Comparison of ENCODE assay signal across 19 mouse cellular contexts in genomic region chr2:72136045-72136444, GRCm38 (mm10).
DNase-seq lines count a peak whose midpoint lies in the region; ATAC-seq and TF ChIP-seq lines count a peak whose summit lies in the region.
"Had no signal": no experiment of that assay in that cellular context is flagged by ENCODE, and none has a peak within 500 bp of the region (broad histone marks: within the 10 kb centered on the region; RNA-seq: fewer than 3 reads in every experiment).

No protein-coding gene starts in this region.

- DNase-seq in forebrain, embryonic 14.5 days (ENCODE audit: low spot score) = peak; percentile 55
- no peak for DNase-seq in forebrain, embryonic 11.5 days (ENCODE audit: low spot score)
- DNase-seq in layer of hippocampus, adult 2 months (ENCODE audit: low spot score in 2 of 2) = peak; percentile 30 to 58
- no peak for DNase-seq in layer of hippocampus, adult 9-10 months (ENCODE audit: low spot score)
- DNase-seq in forebrain, postnatal 0 days = peak; percentile 43
- DNase-seq in yolk sac, embryonic 10.5 days (ENCODE audit: low spot score) = no peak
- DNase-seq: adrenal gland, adult 2 months; cerebellum, adult 9-11 months; kidney, adult 18-20 months; kidney, postnatal 14 days; liver, postnatal 0 days; thymus, postnatal 14 days had no signal

- 58% methylated on average over 3 of the region's 3 CpGs for WGBS in forebrain, embryonic 14.5 days
- 78% methylated on average over 3 of the region's 3 CpGs for WGBS in forebrain, embryonic 11.5 days
- 38% methylated on average over 3 of the region's 3 CpGs for WGBS in forebrain, postnatal 0 days

- no peaks in the 10 kb centered on the region for H3K36me3 ChIP-seq in forebrain, embryonic 14.5 days (ENCODE audit: control insufficient read depth, insufficient read depth, low read length)
- H3K36me3 ChIP-seq in forebrain, embryonic 11.5 days (ENCODE audit: control insufficient read depth, insufficient read depth, low read length) = no peaks in the 10 kb centered on the region
- no peaks in the 10 kb centered on the region for H3K36me3 ChIP-seq in ES-Bruce4 (ENCODE audit: control insufficient read depth, insufficient read depth, low read length, poor library complexity, severe bottlenecking)
- H3K36me3 ChIP-seq in forebrain, postnatal 0 days (ENCODE audit: insufficient read depth) = no peaks in the 10 kb centered on the region
- H3K36me3 ChIP-seq: heart, embryonic 10.5 days; hindbrain, embryonic 10.5 days; limb, embryonic 10.5 days had no signal

- no peak overlapping the region for H3K9ac ChIP-seq in forebrain, embryonic 14.5 days (ENCODE audit: low read length)
- no peak overlapping the region for H3K9ac ChIP-seq in forebrain, embryonic 11.5 days (ENCODE audit: low read length)
- no peak overlapping the region for H3K9ac ChIP-seq in ES-Bruce4 (ENCODE audit: low read depth, poor library complexity, severe bottlenecking)
- H3K9ac ChIP-seq in forebrain, postnatal 0 days = no peak overlapping the region
- H3K9ac ChIP-seq: liver, postnatal 0 days had no signal

- peak; percentile 32; the same call in 1 of the 2 replicates for ATAC-seq in forebrain, embryonic 14.5 days
- ATAC-seq in forebrain, embryonic 11.5 days (replicated peaks; ENCODE audit: low FRiP score) = no peak
- peak; percentile 82 for ATAC-seq in forebrain, postnatal 0 days
- ATAC-seq: liver, postnatal 0 days; midbrain, embryonic 16.5 days had no signal

- no peak overlapping the region for H3K27ac ChIP-seq in forebrain, embryonic 14.5 days (ENCODE audit: low read depth, low read length)
- no peak overlapping the region for H3K27ac ChIP-seq in forebrain, embryonic 11.5 days (ENCODE audit: low read depth, low read length)
- H3K27ac ChIP-seq in layer of hippocampus, adult 2 months = peak overlapping the region; percentile 59
- H3K27ac ChIP-seq in ES-Bruce4 (ENCODE audit: insufficient read depth, low read length) = peak overlapping the region; percentile 76
- no peak overlapping the region for H3K27ac ChIP-seq in forebrain, postnatal 0 days (ENCODE audit: low read depth, low read length)
- H3K27ac ChIP-seq: heart, embryonic 10.5 days; hindbrain, embryonic 10.5 days; left cerebral cortex, adult 2 months; limb, embryonic 10.5 days; stomach, postnatal 0 days had no signal

- H3K27me3 ChIP-seq in forebrain, embryonic 14.5 days (replicated peaks; ENCODE audit: control insufficient read depth, insufficient read depth, low read length) = no peaks in the 10 kb centered on the region
- no peaks in the 10 kb centered on the region for H3K27me3 ChIP-seq in forebrain, embryonic 11.5 days (ENCODE audit: control insufficient read depth, insufficient read depth, low read length)
- no peaks in the 10 kb centered on the region for H3K27me3 ChIP-seq in ES-Bruce4 (ENCODE audit: control insufficient read depth, insufficient read depth, low read length, poor library complexity, severe bottlenecking)
- H3K27me3 ChIP-seq in forebrain, postnatal 0 days (ENCODE audit: insufficient read depth, low read length) = no peaks in the 10 kb centered on the region

- TF ChIP-seq CTCF in layer of hippocampus, adult 2 months (conservative IDR thresholded peaks at IDR 0.05) = no peak
- TF ChIP-seq CTCF in ES-Bruce4 (IDR thresholded peaks at IDR 0.05; ENCODE audit: low read depth, low read length) = no peak
- no peak for TF ChIP-seq CTCF in forebrain, postnatal 0 days (IDR thresholded peaks at IDR 0.05; ENCODE audit: low read depth)

- H3K9me3 ChIP-seq in forebrain, embryonic 14.5 days (replicated peaks; ENCODE audit: control insufficient read depth, low read length) = no peaks in the 10 kb centered on the region
- no peaks in the 10 kb centered on the region for H3K9me3 ChIP-seq in forebrain, embryonic 11.5 days (ENCODE audit: control insufficient read depth, low read length)
- no peaks in the 10 kb centered on the region for H3K9me3 ChIP-seq in ES-Bruce4 (replicated peaks; ENCODE audit: control insufficient read depth, insufficient read depth, low read length, poor library complexity, severe bottlenecking)
- H3K9me3 ChIP-seq in forebrain, postnatal 0 days (ENCODE audit: low read length) = no peaks in the 10 kb centered on the region
- H3K9me3 ChIP-seq: heart, embryonic 10.5 days; hindbrain, embryonic 10.5 days; limb, embryonic 10.5 days had no signal

- no peak for TF ChIP-seq EP300 in ES-Bruce4 (IDR thresholded peaks at IDR 0.05; ENCODE audit: insufficient read depth, low read depth, low read length)

- no peak overlapping the region for H3K4me3 ChIP-seq in forebrain, embryonic 14.5 days (ENCODE audit: low read depth, low read length)
- H3K4me3 ChIP-seq in forebrain, embryonic 11.5 days (ENCODE audit: low read depth, low read length) = no peak overlapping the region
- no peak overlapping the region for H3K4me3 ChIP-seq in layer of hippocampus, adult 2 months
- H3K4me3 ChIP-seq in ES-Bruce4 (ENCODE audit: low read depth, low read length) = no peak overlapping the region
- no peak overlapping the region for H3K4me3 ChIP-seq in forebrain, postnatal 0 days (ENCODE audit: low read depth, low read length)
- H3K4me3 ChIP-seq: heart, embryonic 10.5 days; hindbrain, embryonic 10.5 days; left cerebral cortex, adult 2 months; limb, embryonic 10.5 days had no signal

- H3K4me2 ChIP-seq in forebrain, embryonic 14.5 days (ENCODE audit: low read length) = no peak overlapping the region
- H3K4me2 ChIP-seq in forebrain, embryonic 11.5 days (ENCODE audit: low read depth, low read length, severe bottlenecking) = no peak overlapping the region
- no peak overlapping the region for H3K4me2 ChIP-seq in forebrain, postnatal 0 days (ENCODE audit: low read depth)

- TF ChIP-seq POLR2A in ES-Bruce4 (IDR thresholded peaks at IDR 0.05; ENCODE audit: insufficient read depth, low read length) = no peak

- peaks cover 2% of the 10 kb centered on the region; the same call in 1 of the 2 replicates for H3K4me1 ChIP-seq in forebrain, embryonic 14.5 days (ENCODE audit: control insufficient read depth, insufficient read depth, low read length)
- H3K4me1 ChIP-seq in forebrain, embryonic 11.5 days (replicated peaks; ENCODE audit: control insufficient read depth, insufficient read depth, low read length) = no peaks in the 10 kb centered on the region
- peaks cover 8% of the 10 kb centered on the region for H3K4me1 ChIP-seq in ES-Bruce4 (ENCODE audit: control insufficient read depth, insufficient read depth, low read length)
- peaks cover 5% of the 10 kb centered on the region for H3K4me1 ChIP-seq in forebrain, postnatal 0 days (ENCODE audit: insufficient read depth)

Comparison
In these comparisons a context has a peak if more than half of its experiments do, and no peak if none do; other contexts are left out.
1. DNase-seq: peak in forebrain, embryonic 14.5 days (single experiment), layer of hippocampus, adult 2 months (2 of 2) and forebrain, postnatal 0 days (single experiment); none in forebrain, embryonic 11.5 days (single experiment), layer of hippocampus, adult 9-10 months (single experiment) and yolk sac, embryonic 10.5 days (single experiment).
2. H3K27ac ChIP-seq: peak in layer of hippocampus, adult 2 months (single experiment) and ES-Bruce4 (single experiment); none in forebrain, embryonic 14.5 days (single experiment), forebrain, embryonic 11.5 days (single experiment) and forebrain, postnatal 0 days (single experiment).